Mouse (Mus musculus) liver, embryonic 12.5 days (tissue): ENCODE measurements around the gene A830031A19Rik. TPM values are rescaled to one million over a fixed set of nuclear protein-coding genes. Genes with fewer than 3 reads are reported as not detected.

Experiments used
- ATAC-seq: fragments of 200-750 bp; cut with Nextera tagmentation; 2 replicates; pipeline ENCODE4 v1.8.0; 2017; ENCODE audit warnings: moderate number of reproducible peaks, mild to moderate bottlenecking, moderate library complexity
- H3K27ac ChIP-seq: fragments of 300-500 bp; sonication (generic); 2 replicates; pipeline ENCODE4 v1.5.1; 2016; ENCODE audit warnings: mild to moderate bottlenecking
- H3K27me3 ChIP-seq: fragments of 300-500 bp; sonication (generic); replicated peaks from 2 replicates; pipeline ENCODE4 v1.6.1; 2016; ENCODE audit warnings: mild to moderate bottlenecking, moderate library complexity
- H3K36me3 ChIP-seq: fragments of 300-500 bp; sonication (generic); 2 replicates; pipeline ENCODE4 v1.6.1; 2016; ENCODE audit warnings: mild to moderate bottlenecking, moderate library complexity
- H3K4me1 ChIP-seq: fragments of 300-500 bp; sonication (generic); 2 replicates; pipeline ENCODE4 v1.6.1; 2016
- H3K4me2 ChIP-seq: fragments of 300-500 bp; sonication (generic); 2 replicates; pipeline ENCODE4 v1.6.1; 2016; ENCODE audit warnings: mild to moderate bottlenecking, moderate library complexity
- H3K4me3 ChIP-seq: fragments of 300-500 bp; sonication (generic); 2 replicates; pipeline ENCODE4 v1.5.1; 2016; ENCODE audit warnings: mild to moderate bottlenecking, moderate library complexity
- H3K9ac ChIP-seq: fragments of 300-500 bp; sonication (generic); 2 replicates; pipeline ENCODE4 v1.6.1; 2016; ENCODE audit warnings: mild to moderate bottlenecking, moderate library complexity
- H3K9me3 ChIP-seq: fragments of 300-500 bp; sonication (generic); replicated peaks from 2 replicates; pipeline ENCODE4 v1.6.1; 2016; ENCODE audit warnings: mild to moderate bottlenecking, moderate library complexity
- WGBS: fragments of 180-500 bp; shearing (Covaris S2); methylation state at CpG from one replicate; pipeline ENCODE4 v1.1.7; 2016; ENCODE audit not compliant: insufficient replicate concordance; 5-methylcytosine and 5-hydroxymethylcytosine counted together
- polyA plus RNA-seq: library from polyadenylated mRNA; unstranded; fragments of >200 nt; fragmentation: Nextera tagmentation; extraction: Ambion mirVana; gene quantifications from 2 replicates; pipeline ENCODE4 v1.2.1, GENCODE M21; 2016

Gene A830031A19Rik
- polyA plus RNA-seq, 1 experiment from 2014 or later, result not detected

- Histone ChIP-seq H3K4me1 (peaks cover 51% of the 10 kb centered on the region), H3K27ac (peak overlapping the region; percentile 90), H3K36me3 (peaks cover 25% of the 10 kb centered on the region), H3K4me2 (peak overlapping the region; percentile 97), H3K4me3 (peak overlapping the region; percentile 76), H3K9ac (peak overlapping the region; percentile 87), H3K9me3 (no peaks in the 10 kb centered on the region), H3K27me3 (no peaks in the 10 kb centered on the region)
- ATAC-seq, result 0 out of 2 replicates have a peak, but pooled peaks have one; percentile 16
- under 1% methylated on average over 43 of the region's 43 CpGs for WGBS
Observed at GRCm38 (mm10) chr11:24081687-24082384, 7.0 kb upstream of the A830031A19Rik start.

GRCm38 (mm10) chr11:24081016-24081686 lies 6.3 kb upstream of the A830031A19Rik start:
- Histone ChIP-seq H3K4me1 (peaks cover 47% of the 10 kb centered on the region), H3K4me3 (peak overlapping the region; percentile 76), H3K27me3 (peaks cover under 1% of the 10 kb centered on the region; the same call in 1 of the 2 replicates), H3K4me2 (peak overlapping the region; percentile 97), H3K27ac (peak overlapping the region; percentile 90), H3K36me3 (peaks cover 18% of the 10 kb centered on the region), H3K9ac (peak overlapping the region; percentile 87), H3K9me3 (no peaks in the 10 kb centered on the region)
- WGBS, result under 1% methylated on average over 35 of the region's 35 CpGs
- ATAC-seq, result peak; percentile 47

- Histone ChIP-seq H3K9ac (peak overlapping the region; percentile 87), H3K27ac (peak overlapping the region; percentile 90), H3K9me3 (no peaks in the 10 kb centered on the region), H3K4me1 (peaks cover 47% of the 10 kb centered on the region), H3K4me3 (peak overlapping the region; percentile 76), H3K36me3 (peaks cover 12% of the 10 kb centered on the region), H3K27me3 (peaks cover 7% of the 10 kb centered on the region; the same call in 1 of the 2 replicates), H3K4me2 (peak overlapping the region; percentile 97)
- ATAC-seq, result peak; percentile 47
- WGBS, result under 1% methylated on average over 30 of the region's 30 CpGs
Observed at GRCm38 (mm10) chr11:24080541-24080940, 5.7 kb upstream of the A830031A19Rik start.

GRCm38 (mm10) chr11:24079392-24080391 lies 4.8 kb upstream of the A830031A19Rik start:
- ATAC-seq, result peak; percentile 16

GRCm38 (mm10) chr11:24078706-24079316 lies 4.0 kb upstream of the A830031A19Rik start:
- no peak for ATAC-seq
- peak overlapping the region; percentile 90 for H3K27ac ChIP-seq
- H3K9me3 ChIP-seq, result no peaks in the 10 kb centered on the region
- H3K36me3 ChIP-seq, result no peaks in the 10 kb centered on the region
- H3K27me3 ChIP-seq, result peaks cover 13% of the 10 kb centered on the region; the same call in 1 of the 2 replicates
- WGBS, result under 1% methylated on average over 38 of the region's 38 CpGs
- H3K4me2 ChIP-seq, result peak overlapping the region; percentile 97
- H3K9ac ChIP-seq, result peak overlapping the region; percentile 87
- H3K4me3 ChIP-seq, result peak overlapping the region; percentile 76
- peaks cover 51% of the 10 kb centered on the region for H3K4me1 ChIP-seq

More at GRCm38 (mm10) chr11:24079392-24080391, 4.8 kb upstream of the A830031A19Rik start:
- Histone ChIP-seq H3K4me3 (peak overlapping the region; percentile 76), H3K27me3 (peaks cover 7% of the 10 kb centered on the region; the same call in 1 of the 2 replicates), H3K27ac (peak overlapping the region; percentile 90), H3K36me3 (peaks cover 5% of the 10 kb centered on the region; the same call in 1 of the 2 replicates), H3K4me2 (peak overlapping the region; percentile 97), H3K9me3 (no peaks in the 10 kb centered on the region), H3K9ac (peak overlapping the region; percentile 87), H3K4me1 (peaks cover 49% of the 10 kb centered on the region)
- WGBS, result under 1% methylated on average over 43 of the region's 43 CpGs

- peak; percentile 27 for ATAC-seq
- H3K36me3 ChIP-seq, result no peaks in the 10 kb centered on the region
Observed at GRCm38 (mm10) chr11:24077795-24078705, 3.2 kb upstream of the A830031A19Rik start, which contains the start of gene Bcl11a. Gene Bcl11a (plus strand): TSS chr11:24078056.

GRCm38 (mm10) chr11:24076821-24077730 lies 2.2 kb upstream of the A830031A19Rik start:
- Histone ChIP-seq H3K4me2 (peak overlapping the region; percentile 97), H3K4me1 (peaks cover 44% of the 10 kb centered on the region), H3K4me3 (peak overlapping the region; percentile 76), H3K36me3 (no peaks in the 10 kb centered on the region), H3K9me3 (no peaks in the 10 kb centered on the region), H3K9ac (peak overlapping the region; percentile 87), H3K27ac (peak overlapping the region; percentile 90), H3K27me3 (peaks cover 24% of the 10 kb centered on the region)
- WGBS, result under 1% methylated on average over 59 of the region's 59 CpGs
- peak; percentile 61 for ATAC-seq

More at GRCm38 (mm10) chr11:24077795-24078705, 3.2 kb upstream of the A830031A19Rik start, which contains the start of gene Bcl11a:
- peaks cover 20% of the 10 kb centered on the region for H3K27me3 ChIP-seq
- H3K4me3 ChIP-seq, result peak within 1 kb of the TSS; percentile 76
- no peaks in the 10 kb centered on the region for H3K9me3 ChIP-seq
- H3K27ac ChIP-seq, result peak within 1 kb of the TSS; percentile 90
- under 1% methylated on average over 39 of the region's 51 CpGs for WGBS
- peak within 1 kb of the TSS; percentile 87 for H3K9ac ChIP-seq
- H3K4me2 ChIP-seq, result peak within 1 kb of the TSS; percentile 97
- H3K4me1 ChIP-seq, result peaks cover 49% of the 10 kb centered on the region

- peaks cover 24% of the 10 kb centered on the region for H3K27me3 ChIP-seq
- H3K4me3 ChIP-seq, result peak overlapping the region; percentile 76
- ATAC-seq, result peak; percentile 47
- no peaks in the 10 kb centered on the region for H3K9me3 ChIP-seq
- H3K9ac ChIP-seq, result peak overlapping the region; percentile 87
- H3K27ac ChIP-seq, result peak overlapping the region; percentile 90
- peaks cover 43% of the 10 kb centered on the region for H3K4me1 ChIP-seq
- no peaks in the 10 kb centered on the region for H3K36me3 ChIP-seq
- under 1% methylated on average over 31 of the region's 32 CpGs for WGBS
- H3K4me2 ChIP-seq, result peak overlapping the region; percentile 97
Observed at GRCm38 (mm10) chr11:24076127-24076650, 1.3 kb upstream of the A830031A19Rik start.

- Histone ChIP-seq H3K4me3 (peak overlapping the region; percentile 76), H3K36me3 (no peaks in the 10 kb centered on the region), H3K9me3 (no peaks in the 10 kb centered on the region), H3K4me2 (peak overlapping the region; percentile 97), H3K27me3 (peaks cover 24% of the 10 kb centered on the region), H3K4me1 (peaks cover 38% of the 10 kb centered on the region), H3K27ac (peak overlapping the region; percentile 90), H3K9ac (peak overlapping the region; percentile 87)
- under 1% methylated on average over 17 of the region's 17 CpGs for WGBS
- no peak for ATAC-seq
Observed at GRCm38 (mm10) chr11:24075486-24076126, 752 bp upstream of the A830031A19Rik start.
